Mouse (Mus musculus): ENCODE results near the gene Dip2a.

GRCm38 (mm10) chr10:76261447-76261846, 83.6 kb downstream of the Dip2a start:
- TF ChIP-seq POLR2AphosphoS2 (IDR thresholded peaks at IDR 0.05; ENCODE audit: insufficient read length, low read depth) (no peak), E2F4 (IDR thresholded peaks at IDR 0.05; ENCODE audit: insufficient read depth) (no peak), MYOG (IDR thresholded peaks at IDR 0.05; ENCODE audit: control insufficient read depth in 1 of 3, insufficient read depth in 1 of 3, insufficient read length in 2 of 3, low read depth in 2 of 3) (no peak), TCF12 (IDR thresholded peaks at IDR 0.05; ENCODE audit: insufficient read depth, poor library complexity, severe bottlenecking) (no peak), CEBPB (IDR thresholded peaks at IDR 0.05; ENCODE audit: insufficient read depth, poor library complexity, severe bottlenecking) (no peak), POLR2A (IDR thresholded peaks at IDR 0.05; ENCODE audit: insufficient read length, low read depth) (no peak), SRF (IDR thresholded peaks at IDR 0.05; ENCODE audit: control insufficient read depth, insufficient read length, low read depth) (no peak), MYOD1 (IDR thresholded peaks at IDR 0.05; ENCODE audit: control insufficient read depth in 1 of 3, insufficient read length in 2 of 3, low read depth in 2 of 3) (no peak), MAX (IDR thresholded peaks at IDR 0.05; ENCODE audit: low read depth) (no peak)
